Mouse (Mus musculus): ENCODE results near the gene Gm10283.
A peak's percentile ranks its signal among the peaks of the same experiment; 100 is the strongest.
"Not testable (repeated sequence)": the region's sequence is repeated elsewhere in the genome, so short reads cannot be mapped to it uniquely, and the experiment has no call there.

Gene Gm10283

GRCm38 (mm10) chr8:60503098-60503497, at the start of gene Gm10283:
Gm10283 (minus strand) TSS chr8:60503198.
- DNase-seq (ENCODE audit: low spot score in 2 of 2): no peak

DNA sequence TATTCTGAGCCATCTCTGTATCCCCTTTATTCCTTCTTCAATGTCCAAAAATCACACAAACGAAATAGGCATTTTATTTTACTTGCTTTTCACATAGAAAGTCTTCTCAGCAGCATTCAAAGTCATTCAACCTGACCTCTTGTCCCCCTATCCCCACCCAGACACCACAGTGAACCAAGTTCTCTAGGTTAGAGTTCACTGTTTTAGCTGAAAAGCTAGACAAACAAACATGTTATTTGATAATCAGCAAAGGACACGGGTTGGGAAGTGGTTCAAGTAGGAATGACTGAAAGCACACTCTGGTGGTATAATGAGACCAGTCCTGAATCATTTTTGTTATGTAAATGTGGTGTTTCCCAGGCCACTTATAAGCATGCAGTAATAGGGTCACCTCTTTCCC, 31.9 kb upstream of the Gm10283 start:
- DNase-seq (ENCODE audit: low spot score in 2 of 2): no peak

- no peak for DNase-seq (ENCODE audit: low spot score in 2 of 2)
These were observed 15.3 kb upstream of the Gm10283 start for GRCm38 (mm10) chr8:60518286-60518685.

DNA sequence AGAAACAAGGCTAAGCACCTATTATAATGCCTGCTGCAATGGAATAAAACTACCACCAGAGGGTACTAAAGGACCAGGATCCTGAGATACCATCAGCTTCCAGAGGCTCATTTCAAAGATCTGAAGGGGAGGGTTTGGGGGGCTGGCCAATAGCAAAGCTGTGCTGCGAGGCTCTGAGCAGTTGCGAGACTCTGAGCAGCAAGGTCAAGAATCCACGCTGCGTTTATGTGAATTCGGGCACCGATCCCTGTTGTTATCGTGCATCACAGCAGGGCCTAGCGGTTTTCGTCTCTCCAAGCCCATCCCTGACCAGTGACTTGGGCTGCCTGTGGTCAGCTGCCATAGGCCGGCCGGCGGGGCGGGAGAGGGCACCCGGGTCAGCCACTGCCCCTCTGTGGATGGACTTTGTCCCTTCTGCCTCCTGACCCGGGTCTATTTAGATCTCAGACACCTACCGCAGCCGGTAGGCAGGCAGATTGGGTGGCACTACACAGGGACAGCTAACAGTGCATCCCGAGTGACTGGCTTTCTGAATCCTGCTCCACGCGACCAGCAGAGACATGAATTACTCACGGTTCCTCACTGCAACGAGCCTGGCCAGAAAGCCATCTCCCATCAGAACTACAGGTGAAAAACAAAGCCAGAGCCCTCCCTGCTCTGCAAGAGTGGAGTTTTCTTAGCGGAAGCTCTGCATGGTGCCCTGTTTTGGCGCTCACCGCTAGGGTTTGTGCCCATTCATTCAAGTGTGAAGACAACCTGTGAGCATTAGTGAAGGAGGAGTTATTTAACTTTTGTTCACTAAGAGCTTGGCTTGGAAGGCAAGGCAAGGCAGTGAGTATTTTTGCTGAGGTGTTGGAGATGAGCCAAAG, 2.9 kb upstream of the Gm10283 start, which contains the start of gene Aadat:
Aadat (plus strand) TSS at position 280 of the 869 bp plus-strand sequence.
- peak; percentile 29 to 57 for DNase-seq (ENCODE audit: low spot score in 2 of 2)

DNA sequence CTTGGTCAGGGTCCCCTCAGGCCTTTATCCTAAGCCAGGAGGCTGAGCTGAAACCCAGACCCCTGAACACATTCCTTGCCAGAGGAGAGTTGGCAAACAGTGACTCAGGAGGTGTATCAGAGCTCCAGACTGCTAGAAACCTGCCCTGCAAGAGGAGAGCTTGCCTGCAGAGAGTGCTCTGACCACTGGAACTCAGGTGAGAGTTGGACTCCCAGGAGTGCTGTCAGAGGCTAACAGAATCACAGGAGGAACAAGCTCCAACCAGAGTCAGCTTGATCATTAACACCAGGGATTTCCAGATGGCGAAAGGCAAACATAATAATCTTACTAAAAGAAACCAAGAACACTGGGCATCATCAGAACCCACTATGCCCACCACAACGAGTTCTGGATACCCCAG, 8.0 kb downstream of the Gm10283 start:
- DNase-seq (ENCODE audit: low spot score in 2 of 2): not testable (repeated sequence)

DNA sequence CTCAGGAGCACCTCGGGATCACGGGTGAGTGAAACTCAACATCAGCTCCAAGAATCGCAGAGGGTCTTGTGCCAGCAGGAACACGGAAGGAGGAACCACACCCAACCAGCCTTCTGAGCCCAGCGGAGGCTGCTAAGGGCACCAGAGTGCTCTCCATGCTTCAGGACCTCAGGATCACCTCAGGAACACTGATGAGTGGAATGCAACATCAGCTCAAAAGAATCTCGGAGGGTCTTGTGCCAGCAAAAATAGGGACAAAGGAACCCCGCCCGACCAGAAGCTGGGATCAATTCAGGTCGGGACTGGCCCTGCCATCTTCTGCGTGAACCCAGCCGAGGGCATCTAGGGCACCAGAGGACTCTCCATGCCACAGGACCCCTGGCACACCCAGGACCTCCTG, 8.4 kb downstream of the Gm10283 start:
- no peak for DNase-seq (ENCODE audit: low spot score in 2 of 2)

GRCm38 (mm10) chr8:60492471-60492870, 10.5 kb downstream of the Gm10283 start:
- no peak for DNase-seq (ENCODE audit: low spot score in 2 of 2)

DNA sequence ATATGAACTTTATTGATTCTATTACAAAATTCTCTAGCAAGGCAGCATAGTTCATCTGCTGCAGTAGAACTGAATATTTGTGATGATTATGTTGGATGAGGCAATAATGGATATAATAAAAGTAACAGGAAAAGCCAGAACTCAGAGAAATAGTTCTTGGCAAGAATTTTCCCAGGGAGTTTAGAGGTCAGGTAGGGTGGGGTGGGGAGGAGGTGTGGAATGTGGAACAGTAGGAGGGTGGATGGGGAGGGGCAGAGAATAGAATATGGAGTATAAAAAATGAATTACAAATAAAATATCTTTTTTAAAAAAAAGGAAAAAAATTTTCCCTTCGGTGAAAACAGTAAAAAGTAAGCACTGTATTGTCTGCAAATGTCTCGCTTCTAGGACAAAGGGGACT, 11.1 kb downstream of the Gm10283 start:
- no peak for DNase-seq (ENCODE audit: low spot score in 2 of 2)

DNA sequence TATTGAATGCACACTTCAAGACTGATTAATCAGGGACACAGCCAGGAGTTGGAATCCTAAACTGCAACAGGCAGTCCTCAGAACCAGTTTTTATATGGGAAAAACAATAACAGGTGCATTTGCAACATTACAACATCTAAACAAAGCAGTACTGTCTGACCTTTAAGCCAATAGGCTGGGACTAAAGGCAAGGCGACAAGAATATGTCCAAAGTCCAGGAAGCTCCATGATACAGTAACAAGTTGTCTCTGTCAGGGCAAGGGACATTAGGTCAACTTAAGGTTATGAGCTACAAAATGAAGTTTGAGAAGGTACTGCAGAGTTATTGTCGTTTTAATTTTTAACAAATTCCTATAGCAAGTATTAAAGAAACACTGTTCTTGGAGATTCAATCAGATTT, 12.9 kb downstream of the Gm10283 start:
- no peak for DNase-seq (ENCODE audit: low spot score in 2 of 2)

DNA sequence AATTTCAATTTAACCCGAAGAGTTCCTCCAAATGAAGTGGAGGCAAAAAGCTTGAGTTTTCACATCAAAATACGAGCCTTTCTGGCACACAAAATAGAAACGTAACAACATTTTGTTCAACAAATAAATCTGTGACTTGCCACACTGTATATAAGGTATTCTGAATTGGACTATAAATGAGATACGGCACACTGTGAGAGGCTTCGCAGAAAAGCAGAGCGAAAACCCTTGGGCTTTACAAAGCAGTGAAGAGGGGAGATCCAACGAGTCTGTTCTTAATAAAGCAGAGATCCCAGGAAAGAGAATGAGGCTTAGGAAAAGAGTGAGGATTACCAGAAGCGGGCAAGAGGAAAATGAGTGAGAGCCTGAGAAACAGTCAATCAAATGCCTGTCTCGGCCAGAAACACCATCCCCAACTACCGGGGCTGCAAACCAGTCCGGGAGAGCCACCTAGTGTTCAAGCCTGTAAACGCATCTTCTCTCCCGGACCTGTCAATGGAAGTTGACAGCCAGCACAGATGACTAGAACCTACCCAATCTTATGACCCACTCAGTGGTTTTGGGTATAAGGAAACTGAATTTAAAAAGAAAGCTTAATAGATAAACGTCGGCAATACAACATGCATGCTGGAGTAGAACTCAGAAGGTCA, 36.2 kb downstream of the Gm10283 start:
- peak; percentile 50 to 78 for DNase-seq (ENCODE audit: low spot score in 2 of 2)

DNA sequence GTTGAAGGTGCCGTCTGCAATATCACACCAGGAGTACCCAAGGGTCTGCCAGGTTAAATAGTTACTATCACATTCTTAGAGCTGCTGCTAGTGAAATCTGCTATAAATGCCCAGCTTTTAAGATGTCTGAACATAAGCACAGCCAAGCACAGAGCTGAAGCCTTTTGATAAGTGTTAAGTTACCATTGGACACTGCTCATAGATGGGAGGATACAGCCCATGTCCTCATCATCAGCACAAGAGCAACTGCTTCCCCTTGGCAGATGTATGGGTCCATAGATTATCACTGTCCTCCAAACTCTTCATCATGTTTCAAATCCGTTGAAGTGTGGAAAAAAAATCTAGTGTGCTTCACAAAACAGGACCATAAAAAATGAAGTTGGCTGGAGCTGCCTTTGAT, 53.7 kb downstream of the Gm10283 start:
- DNase-seq (ENCODE audit: low spot score in 2 of 2): no peak

DNA sequence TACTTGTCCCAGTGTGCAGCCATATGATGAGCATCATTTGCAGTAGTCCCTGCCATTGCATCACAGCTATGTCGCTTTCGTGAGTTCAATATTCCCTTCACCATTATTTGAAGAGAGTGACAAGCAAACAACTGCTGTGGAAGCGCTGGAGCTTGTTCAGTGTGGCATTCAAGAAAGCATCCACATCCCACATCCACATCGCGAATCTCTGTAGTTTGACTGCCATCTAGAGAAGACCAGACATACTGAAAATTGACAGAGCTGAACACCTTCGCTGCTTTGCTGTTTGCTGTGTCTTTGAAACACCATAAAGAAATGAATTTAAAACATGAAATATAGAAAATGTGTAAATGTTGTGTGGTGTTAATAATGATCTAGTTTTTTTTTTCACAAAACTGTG, 58.0 kb downstream of the Gm10283 start:
- peak in 1 of 2 experiments; percentile 3 for DNase-seq (ENCODE audit: low spot score in 2 of 2)

- no peak for DNase-seq (ENCODE audit: low spot score in 2 of 2)
These were observed 64.4 kb downstream of the Gm10283 start for GRCm38 (mm10) chr8:60438557-60438956.

DNA sequence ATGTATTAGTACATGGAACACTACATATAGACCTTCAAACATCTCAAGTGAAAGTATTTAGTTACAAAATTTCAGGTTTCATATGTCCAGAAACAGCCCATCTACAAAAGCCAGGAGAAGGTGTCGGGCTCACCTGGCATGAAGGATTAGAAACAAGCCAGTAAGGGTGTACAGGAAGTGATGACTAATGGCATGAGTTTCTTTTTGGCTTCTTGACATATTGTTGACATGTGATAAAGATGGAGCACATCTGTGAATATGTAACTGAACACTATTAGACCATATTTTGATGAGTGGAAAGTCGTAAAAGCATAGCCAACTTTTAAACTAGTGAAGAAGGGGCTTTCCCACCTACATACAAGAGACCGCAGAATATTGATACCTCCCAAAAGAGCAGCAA, 66.1 kb downstream of the Gm10283 start:
- no peak for DNase-seq (ENCODE audit: low spot score in 2 of 2)

GRCm38 (mm10) chr8:60432649-60433048, 70.3 kb downstream of the Gm10283 start:
- no peak for DNase-seq (ENCODE audit: low spot score in 2 of 2)

- DNase-seq (ENCODE audit: low spot score in 2 of 2): no peak
These were observed 96.6 kb downstream of the Gm10283 start for GRCm38 (mm10) chr8:60406358-60406757.

DNA sequence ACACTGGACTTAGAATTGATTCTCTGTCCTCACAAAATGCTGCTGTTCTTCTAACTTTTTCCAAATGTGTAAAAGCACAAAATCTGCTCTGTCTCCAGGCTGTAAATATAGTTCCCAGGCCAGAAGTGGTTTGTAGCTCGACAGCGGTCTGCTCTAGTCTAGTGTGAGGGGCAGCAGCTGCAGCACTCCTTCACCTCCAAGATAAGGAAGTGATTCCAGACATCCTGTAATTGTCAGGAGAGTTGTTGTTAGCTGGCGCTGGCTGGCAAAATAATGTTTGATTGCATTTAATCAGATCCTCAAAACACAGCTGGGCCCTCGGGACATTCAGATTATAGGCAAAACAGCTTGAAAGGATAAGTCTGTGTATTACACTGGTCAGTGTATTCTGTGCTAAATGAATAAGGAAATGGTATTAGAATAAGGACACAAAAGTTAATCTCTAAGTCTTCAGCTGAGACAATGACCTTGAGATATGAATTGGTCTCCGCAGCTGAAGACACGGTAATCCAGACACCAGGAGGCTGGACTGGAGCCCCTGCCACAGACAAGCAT, 97.9 kb downstream of the Gm10283 start:
- no peak for DNase-seq (ENCODE audit: low spot score in 2 of 2)

- no peak for DNase-seq (ENCODE audit: low spot score in 2 of 2)
These were observed 109.3 kb downstream of the Gm10283 start for GRCm38 (mm10) chr8:60393675-60394074.

- no peak for DNase-seq (ENCODE audit: low spot score in 2 of 2)
These were observed 116.4 kb downstream of the Gm10283 start for GRCm38 (mm10) chr8:60386589-60386988.

Data from cerebellum, postnatal 4 days (tissue).